Mouse (Mus musculus): ENCODE measurements at regions not wholly inside any gene's neighbourhood (a gene's known extent, or its start where the extent isn't known, plus 50 kb on each side); places are given as distances from the start of the nearest gene placed in this dataset.
A peak's percentile ranks its signal among the peaks of the same experiment; 100 is the strongest.

- DNase-seq, result no peak
Measured at GRCm38 (mm10) chr10:70738686-70739085, 82.9 kb upstream of the Phyhipl start.

GRCm38 (mm10) chr10:70733956-70734355 is 78.2 kb upstream of the Phyhipl start:
- DNase-seq, result no peak

GRCm38 (mm10) chr10:70733478-70733877 is 77.7 kb upstream of the Phyhipl start:
- no peak for DNase-seq

GRCm38 (mm10) chr10:70725091-70725490 is 69.3 kb upstream of the Phyhipl start:
- no peak for DNase-seq

DNA sequence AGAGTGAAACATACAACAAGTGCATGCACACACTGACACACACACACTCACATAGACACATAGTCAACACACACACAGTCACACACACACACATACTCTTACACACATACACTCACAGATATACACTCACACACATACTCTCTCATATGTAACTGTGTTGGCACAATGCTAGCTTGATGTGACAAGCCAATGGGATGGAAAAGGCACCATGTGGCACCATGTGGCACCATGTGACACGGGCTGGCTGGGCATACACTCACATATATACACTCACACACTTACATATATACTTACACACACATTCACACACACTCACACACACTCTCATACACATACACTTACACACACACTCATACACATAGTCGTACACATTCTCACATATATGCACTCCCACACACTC is 67.0 kb upstream of the Phyhipl start:
- DNase-seq, result no peak

DNA sequence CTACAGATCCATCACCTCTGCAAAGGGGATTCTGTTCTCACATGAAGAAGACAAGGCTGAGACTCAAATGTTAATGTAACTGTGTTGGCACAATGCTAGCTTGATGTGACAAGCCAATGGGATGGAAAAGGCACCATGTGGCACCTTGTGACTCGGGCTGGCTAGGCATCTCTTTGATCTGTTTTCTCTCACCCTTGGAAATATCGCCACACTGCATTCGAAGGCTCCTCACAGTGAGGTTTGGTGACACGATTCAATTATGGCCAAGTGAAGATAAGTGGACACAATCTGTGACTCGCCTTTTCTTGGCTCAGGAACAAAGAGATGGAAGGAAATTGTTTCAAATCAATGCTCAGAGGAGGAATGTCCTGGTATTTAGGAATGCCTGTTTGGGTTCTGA is 66.6 kb upstream of the Phyhipl start:
- no peak for DNase-seq

- no peak for DNase-seq
Measured at GRCm38 (mm10) chr10:70717464-70717863, 61.7 kb upstream of the Phyhipl start.

DNA sequence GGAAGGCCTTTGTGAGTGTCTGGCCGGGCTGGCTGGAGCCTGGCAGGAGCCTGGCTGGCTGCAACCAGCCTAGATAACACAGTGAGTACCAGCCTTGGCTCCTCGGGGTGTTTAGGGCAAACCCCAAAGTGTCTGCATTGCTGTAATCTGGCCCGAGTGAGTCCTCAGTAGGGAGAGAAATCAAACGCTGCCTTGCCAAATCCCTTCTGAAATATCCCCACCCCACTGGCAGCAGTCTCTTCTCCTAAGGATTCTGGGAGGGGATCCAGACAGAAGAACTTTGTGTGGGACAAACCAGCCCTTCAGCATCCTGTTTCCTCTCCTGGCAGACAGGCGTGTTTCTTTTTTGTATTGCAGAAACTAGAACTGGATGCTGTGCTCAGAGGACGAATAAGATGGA is 61.3 kb upstream of the Phyhipl start:
- peak; percentile 18 for DNase-seq

DNA sequence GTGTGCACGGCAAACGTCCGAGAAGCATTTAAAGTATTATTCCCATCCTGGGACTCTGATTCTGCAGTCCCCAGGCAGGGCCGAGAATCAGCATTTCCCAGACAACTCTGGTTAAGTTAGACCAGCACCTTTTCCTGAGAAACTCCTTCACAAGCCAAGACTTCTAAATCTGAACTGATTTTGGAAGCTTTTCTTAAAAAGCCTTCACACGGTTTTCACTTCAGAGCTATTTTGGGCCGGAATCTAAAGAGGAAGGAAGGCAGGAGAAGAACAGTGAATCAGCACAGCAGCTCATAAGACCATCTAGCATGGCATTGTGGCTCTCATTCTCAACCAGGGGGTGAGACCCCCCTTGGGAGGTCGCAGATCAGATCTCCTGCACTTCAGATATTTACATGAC is 57.5 kb upstream of the Phyhipl start:
- DNase-seq, result no peak

DNA sequence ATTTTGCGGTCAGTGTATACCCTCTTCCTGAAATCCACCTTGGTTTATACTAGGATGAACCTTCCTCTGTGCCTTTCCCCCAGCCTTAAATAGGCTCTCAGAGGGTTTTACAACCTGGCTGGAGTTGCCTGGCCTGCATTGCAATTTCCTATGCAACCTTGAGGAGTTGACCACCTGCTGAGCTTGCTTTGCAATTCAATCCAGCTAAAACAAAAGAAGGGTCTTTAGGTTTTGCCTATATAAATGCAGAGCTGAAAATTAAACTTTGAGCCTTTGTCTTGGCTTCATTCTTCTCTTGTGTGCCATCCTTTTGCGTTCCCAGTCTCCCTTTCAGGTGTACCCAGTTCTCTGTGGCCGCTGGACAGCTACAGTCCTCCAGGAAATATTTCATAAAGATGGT is 53.0 kb upstream of the Phyhipl start:
- DNase-seq, result no peak
